Mouse (Mus musculus) erythroblast, embryonic 14.5 days (primary cell): ENCODE data around the gene Ikzf5. TPM values are rescaled to one million over a fixed set of nuclear protein-coding genes. Genes with fewer than 3 reads are reported as not detected.
"Not testable (repeated sequence)": the region's sequence is repeated elsewhere in the genome, so short reads cannot be mapped to it uniquely, and the experiment has no call there.

ENCODE experiments used
- H3K27me3 ChIP-seq: 2 replicates; pipeline ENCODE4 v1.6.1; 2012; ENCODE audit warnings: inconsistent platforms; ENCODE audit not compliant: control insufficient read depth
- H3K36me3 ChIP-seq: 2 replicates; pipeline ENCODE4 v1.6.1; 2012; ENCODE audit warnings: mild to moderate bottlenecking, inconsistent platforms; ENCODE audit not compliant: control insufficient read depth
- H3K4me1 ChIP-seq: 2 replicates; pipeline ENCODE4 v1.6.1; 2012; ENCODE audit warnings: inconsistent platforms; ENCODE audit not compliant: control insufficient read depth
- H3K4me3 ChIP-seq: replicated peaks from 2 replicates; pipeline ENCODE3; 2012; ENCODE audit warnings: moderate library complexity, mild to moderate bottlenecking, inconsistent platforms
- H3K9me3 ChIP-seq: 2 replicates; pipeline ENCODE4 v1.6.1; 2012; ENCODE audit warnings: low read length, inconsistent platforms, mixed read lengths; ENCODE audit not compliant: control insufficient read depth
- GATA1 ChIP-seq: IDR thresholded peaks from 2 replicates; pipeline ENCODE4 v1.6.1; 2012; ENCODE audit warnings: low read length, inconsistent platforms, mixed read lengths
- TAL1 ChIP-seq: IDR thresholded peaks from 3 replicates; pipeline ENCODE4 v1.6.1; 2012; ENCODE audit warnings: low read length, inconsistent platforms, mixed read lengths
- polyA plus RNA-seq: library from polyadenylated mRNA; stranded (reverse); fragments of >175 nt; gene quantifications from 2 replicates; pipeline ENCODE4 v1.2.3, GENCODE M21; 2012

Ikzf5 gene
- polyA plus RNA-seq, 1 experiment = 1.7 TPM

DNA sequence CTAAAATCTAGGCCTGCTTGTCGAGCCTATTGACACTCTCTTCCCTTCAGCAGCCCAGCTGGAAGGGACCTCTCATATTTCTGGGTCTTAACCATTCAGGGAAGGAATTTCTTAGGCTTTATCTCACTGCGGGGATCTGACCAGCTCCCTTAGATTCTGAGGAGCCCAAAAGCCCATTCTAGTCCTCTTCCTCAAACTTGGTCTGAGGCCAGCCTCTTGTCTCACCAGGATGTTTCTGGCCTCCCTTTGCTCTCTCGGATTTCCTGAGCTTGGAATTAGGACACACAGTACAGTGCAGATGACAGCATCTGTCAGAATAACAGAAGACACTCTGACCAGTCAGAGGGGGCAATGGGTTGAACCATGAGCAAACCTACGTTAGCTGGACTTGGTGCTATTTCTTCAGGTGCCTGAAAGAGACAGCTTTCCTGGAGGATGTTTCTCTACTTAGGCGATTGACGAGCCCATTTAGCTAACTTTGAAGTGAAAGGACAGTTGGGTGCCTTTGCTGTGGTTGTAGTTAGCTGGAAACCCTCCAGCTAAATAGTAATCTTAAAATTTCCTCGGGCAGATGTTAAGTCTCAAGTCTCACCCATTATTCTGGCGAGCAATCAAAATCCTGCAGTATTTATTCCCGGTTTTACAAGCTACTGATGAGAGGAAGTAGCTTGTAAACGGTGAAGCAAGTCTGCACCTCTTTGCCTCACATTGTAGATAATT lies 1.1 kb upstream of the Ikzf5 start:
- TF ChIP-seq GATA1 = no peak
- TF ChIP-seq TAL1 = no peak
- peaks cover 9% of the 10 kb centered on the region for H3K27me3 ChIP-seq
- H3K9me3 ChIP-seq = no peaks in the 10 kb centered on the region
- H3K4me3 ChIP-seq = peak overlapping the region; percentile 78
- peaks cover 34% of the 10 kb centered on the region for H3K4me1 ChIP-seq
- H3K36me3 ChIP-seq = peaks cover 13% of the 10 kb centered on the region

DNA sequence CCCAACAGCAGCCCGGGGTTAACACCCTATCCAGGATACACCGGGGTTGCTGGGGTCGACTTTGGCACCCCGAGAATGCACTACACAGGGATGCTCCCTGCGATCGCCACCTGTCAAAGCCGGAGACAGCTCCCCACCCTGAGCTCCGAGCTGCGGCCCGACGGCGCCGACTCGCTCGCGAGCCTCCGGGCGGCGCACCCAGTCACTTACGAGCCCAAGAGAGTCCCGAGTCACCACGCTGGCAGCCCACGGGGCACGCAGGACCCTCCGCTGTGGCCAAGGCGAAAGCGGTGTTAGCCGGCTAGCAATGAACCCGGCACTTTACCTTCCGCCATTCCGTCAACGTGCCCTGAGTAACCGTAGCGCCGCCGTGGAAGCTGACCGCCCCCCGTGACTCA lies 334 bp downstream of the Ikzf5 start:
- Histone ChIP-seq H3K27me3 (peaks cover 9% of the 10 kb centered on the region), H3K36me3 (peaks cover 17% of the 10 kb centered on the region), H3K4me1 (peaks cover 34% of the 10 kb centered on the region), H3K9me3 (no peaks in the 10 kb centered on the region), H3K4me3 (peak overlapping the region; percentile 78)
- no peak for TF ChIP-seq GATA1
- no peak for TF ChIP-seq TAL1

DNA sequence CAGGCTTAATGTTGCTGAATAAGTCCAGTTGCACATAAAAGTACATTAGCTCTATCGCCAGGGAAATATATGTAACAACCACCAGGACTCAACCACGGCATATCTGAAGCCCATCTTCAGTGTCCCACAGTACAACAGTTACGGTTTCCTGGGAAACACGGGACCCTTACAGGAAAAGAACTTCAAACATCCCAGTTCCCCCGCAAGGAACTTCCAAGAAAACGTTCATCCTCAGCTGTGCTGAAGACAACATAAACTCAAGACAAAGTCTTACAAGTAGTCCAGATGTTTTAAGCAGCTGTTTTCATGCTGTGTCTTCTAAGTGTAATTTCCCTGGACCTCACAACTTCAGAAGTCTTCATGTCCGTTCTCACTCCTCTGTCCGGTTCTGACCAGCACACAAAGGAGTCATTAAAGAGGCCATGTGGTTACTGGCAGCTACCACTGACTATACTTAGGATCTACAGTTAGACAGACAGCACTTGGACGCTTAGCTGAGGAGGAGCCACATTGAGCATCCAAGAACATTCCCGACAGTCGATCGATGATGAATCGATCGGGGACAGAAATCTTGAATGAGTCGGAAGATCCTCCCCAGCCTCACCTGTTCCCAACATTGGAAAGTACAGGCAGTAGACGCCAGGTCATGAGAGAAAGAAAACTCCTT lies 867 bp downstream of the Ikzf5 start:
- H3K4me1 ChIP-seq = peaks cover 37% of the 10 kb centered on the region
- H3K36me3 ChIP-seq = peaks cover 22% of the 10 kb centered on the region

DNA sequence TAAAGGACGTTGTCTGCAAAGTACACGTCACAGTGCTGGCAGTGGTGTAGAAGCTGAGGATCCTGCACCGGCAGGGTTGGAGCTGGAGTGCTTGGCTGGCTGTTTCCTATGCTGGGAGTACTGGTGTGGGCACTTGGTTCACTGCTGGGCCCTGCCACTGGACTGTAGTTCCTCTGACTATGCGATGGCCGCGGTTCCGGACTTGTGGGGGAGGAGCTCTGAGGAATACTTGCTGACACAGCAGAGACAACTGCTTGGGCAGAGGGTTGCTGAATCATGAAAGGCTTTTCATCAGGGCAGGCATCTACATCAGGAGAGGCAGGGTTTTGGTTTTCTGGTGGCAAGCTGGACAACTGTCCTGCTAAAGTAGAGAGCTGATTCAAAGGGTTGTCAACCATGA lies 18.6 kb downstream of the Ikzf5 start:
- not testable (repeated sequence) for H3K9me3 ChIP-seq, H3K4me1 ChIP-seq, H3K27me3 ChIP-seq, H3K4me3 ChIP-seq
- H3K36me3 ChIP-seq = peaks cover 71% of the 10 kb centered on the region

More for the DNA sequence above, 867 bp downstream of the Ikzf5 start:
- Histone ChIP-seq H3K27me3 (peaks cover 9% of the 10 kb centered on the region), H3K9me3 (no peaks in the 10 kb centered on the region), H3K4me3 (peak overlapping the region; percentile 78)
- TF ChIP-seq TAL1 (no peak), GATA1 (no peak)

DNA sequence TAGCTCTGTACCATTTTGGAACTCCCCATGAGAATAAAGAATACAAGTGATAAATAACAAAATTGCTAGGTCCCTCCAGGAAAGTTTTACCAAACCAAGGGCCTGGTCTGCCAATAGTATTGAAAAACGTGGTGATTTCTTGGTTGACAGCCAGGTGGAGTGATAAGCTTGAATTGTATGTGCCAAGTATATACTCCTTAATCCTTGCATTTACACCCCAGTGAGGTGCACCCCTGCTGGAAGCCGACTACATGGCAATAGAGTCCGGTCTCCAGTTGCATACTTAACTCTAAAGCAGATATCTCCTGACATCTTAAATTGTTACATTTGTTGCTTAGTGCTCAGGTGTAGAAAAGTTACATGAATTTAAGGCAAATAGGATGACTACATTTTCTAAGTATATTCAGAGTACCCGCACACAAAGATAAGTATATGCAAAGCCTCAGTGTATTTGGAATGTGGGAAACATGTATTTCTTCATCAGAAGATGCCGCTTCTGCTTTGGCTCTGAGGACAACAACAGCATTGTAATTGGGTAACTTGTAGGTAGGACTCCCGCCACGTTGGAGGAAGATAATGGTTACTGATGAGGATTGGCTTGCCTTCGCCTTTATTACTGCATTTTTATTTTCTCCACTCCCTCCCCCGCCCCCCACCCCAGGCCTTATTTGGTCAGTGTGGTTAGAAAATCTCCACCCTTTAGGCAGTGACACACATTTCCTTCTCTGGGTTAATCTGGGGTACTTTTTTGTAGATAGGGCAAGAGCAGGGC lies 38.3 kb downstream of the Ikzf5 start:
- Histone ChIP-seq H3K36me3 (peaks cover 10% of the 10 kb centered on the region), H3K27me3 (peaks cover 9% of the 10 kb centered on the region), H3K9me3 (no peaks in the 10 kb centered on the region), H3K4me3 (peak overlapping the region; percentile 83), H3K4me1 (peaks cover 29% of the 10 kb centered on the region)
- TF ChIP-seq GATA1 (no peak), TAL1 (no peak)

DNA sequence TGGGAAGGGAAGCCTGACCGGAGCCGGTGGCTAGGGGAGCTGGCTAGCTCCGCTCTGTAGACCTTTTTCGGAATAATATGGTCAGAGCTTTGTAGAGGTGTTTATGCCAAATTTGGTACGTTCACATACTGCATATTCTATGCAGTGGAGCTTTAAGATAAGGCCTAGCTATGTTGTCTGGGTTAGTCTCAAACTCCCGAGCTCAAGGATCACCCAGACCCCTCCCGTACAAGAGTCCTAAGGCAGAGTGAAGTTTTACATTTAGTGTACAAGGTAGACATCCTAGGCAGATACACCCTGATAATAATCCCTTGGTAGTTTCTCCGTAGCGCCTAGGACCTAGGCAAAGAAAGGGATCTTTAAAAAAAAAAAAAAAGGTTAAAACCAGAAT lies 38.9 kb downstream of the Ikzf5 start:
- H3K4me3 ChIP-seq = peak overlapping the region; percentile 83
- peaks cover 10% of the 10 kb centered on the region for H3K36me3 ChIP-seq
- peaks cover 29% of the 10 kb centered on the region for H3K4me1 ChIP-seq
- H3K27me3 ChIP-seq = peaks cover 12% of the 10 kb centered on the region
- TF ChIP-seq TAL1 = no peak
- no peak for TF ChIP-seq GATA1
- no peaks in the 10 kb centered on the region for H3K9me3 ChIP-seq

DNA sequence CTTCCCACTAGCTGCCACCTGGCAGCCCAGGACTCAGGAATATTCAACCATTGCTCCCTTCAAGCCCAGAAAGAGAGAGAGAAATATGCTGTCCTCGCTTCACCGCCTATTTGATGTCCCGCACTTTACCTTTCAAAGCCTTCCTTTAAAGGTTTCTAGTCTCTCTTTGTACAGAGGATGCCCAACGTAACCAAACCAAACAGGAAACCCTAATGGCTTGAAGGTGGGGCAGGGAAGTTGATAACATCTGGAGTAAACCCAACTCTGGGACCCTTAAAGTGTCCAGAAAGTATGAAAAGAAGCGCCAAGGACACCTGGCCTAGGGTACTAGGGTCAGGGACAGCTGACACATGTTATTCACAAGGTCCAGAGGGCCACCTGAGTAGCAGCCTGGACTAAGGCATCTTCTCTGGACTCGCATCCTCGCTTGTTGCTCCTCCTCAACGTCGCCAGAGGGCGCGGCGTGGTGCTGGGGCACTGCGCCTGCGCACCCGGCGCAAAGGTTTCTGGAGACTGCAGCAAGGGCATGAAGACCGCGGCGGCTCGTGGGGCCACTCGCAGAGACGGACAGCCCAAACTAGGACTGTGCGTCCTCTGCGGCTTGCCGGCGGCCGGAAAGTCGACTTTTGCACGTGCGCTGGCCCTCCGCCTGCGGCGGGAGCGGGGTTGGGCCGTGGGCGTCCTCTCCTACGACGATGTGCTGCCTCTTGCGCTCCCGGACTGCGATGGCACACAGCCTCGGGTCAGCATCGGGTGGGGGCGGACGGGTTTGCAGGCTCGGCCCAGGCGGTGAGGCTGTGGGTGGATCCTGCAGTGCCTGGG lies 39.5 kb downstream of the Ikzf5 start, which contains the start of gene Pstk:
Gene Pstk (plus strand): TSS at position 494 of the 822 bp plus-strand sequence.
- Histone ChIP-seq H3K4me1 (peaks cover 29% of the 10 kb centered on the region), H3K36me3 (peaks cover 10% of the 10 kb centered on the region), H3K27me3 (peaks cover 14% of the 10 kb centered on the region), H3K9me3 (no peaks in the 10 kb centered on the region), H3K4me3 (peak within 1 kb of the TSS; percentile 83)
- TF ChIP-seq GATA1 (no peak), TAL1 (no peak)

DNA sequence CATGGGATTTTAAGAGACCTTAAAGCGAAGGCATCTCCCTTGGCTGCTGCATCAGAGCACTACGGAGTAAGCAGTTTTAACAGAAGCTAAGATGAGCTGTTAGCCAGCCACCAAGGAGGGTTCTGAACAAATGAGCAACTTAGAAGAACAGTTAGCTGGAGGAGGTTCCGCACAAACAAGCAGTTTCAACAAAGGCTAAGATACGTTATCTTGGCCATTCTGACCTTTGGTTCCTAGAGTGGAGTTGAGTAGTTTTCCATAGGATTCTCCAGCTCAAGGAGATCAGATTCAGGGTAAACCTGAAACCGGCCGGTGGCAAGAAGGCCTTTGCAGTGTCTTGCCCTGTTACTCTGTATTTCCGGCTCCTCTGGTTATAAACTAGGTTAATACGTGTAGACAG lies 46.2 kb downstream of the Ikzf5 start:
- Histone ChIP-seq H3K4me1 (peaks cover 32% of the 10 kb centered on the region), H3K4me3 (no peak overlapping the region), H3K36me3 (peaks cover 17% of the 10 kb centered on the region), H3K9me3 (no peaks in the 10 kb centered on the region), H3K27me3 (peaks cover 12% of the 10 kb centered on the region)
- TF ChIP-seq GATA1 = no peak
- TF ChIP-seq TAL1 = no peak
